Comparison of ENCODE assay signal across 9 mouse cellular contexts in genomic region chr2:84475601-84476000, GRCm38 (mm10). TPM values are rescaled to one million over a fixed set of nuclear protein-coding genes. Genes with fewer than 3 reads are reported as not detected.
DNase-seq lines count a peak whose midpoint lies in the region; ATAC-seq lines count a peak whose summit lies in the region.
"Had no signal": no experiment of that assay in that cellular context is flagged by ENCODE, and none has a peak within 500 bp of the region (broad histone marks: within the 10 kb centered on the region; RNA-seq: fewer than 3 reads in every experiment).

No protein-coding gene starts in this region.

- H3K27ac ChIP-seq in lung, embryonic 15.5 days, result peak overlapping the region; percentile 71
- peak overlapping the region; percentile 62; the same call in 1 of the 2 replicates for H3K27ac ChIP-seq in embryonic facial prominence, embryonic 10.5 days (replicated peaks)
- H3K27ac ChIP-seq in hindbrain, embryonic 16.5 days (ENCODE audit: low read depth, low read length), result no peak overlapping the region
- no peak overlapping the region for H3K27ac ChIP-seq in neural tube, embryonic 12.5 days

- DNase-seq in lung, adult 18-20 months, result no peak
- no peak for DNase-seq in embryonic facial prominence, embryonic 10.5 days (ENCODE audit: low spot score)
- DNase-seq in retina, postnatal 1 day, result no peak
- DNase-seq in T-cell, adult 2 months (ENCODE audit: low spot score), result no peak
- no peak for DNase-seq in spleen, adult 12 weeks (ENCODE audit: low spot score)
- DNase-seq: cerebellum, adult 8-10 months had no signal

- no peaks in the 10 kb centered on the region for H3K27me3 ChIP-seq in lung, embryonic 15.5 days
- H3K27me3 ChIP-seq in embryonic facial prominence, embryonic 10.5 days (replicated peaks; ENCODE audit: low read depth, poor library complexity, severe bottlenecking), result no peaks in the 10 kb centered on the region
- no peaks in the 10 kb centered on the region for H3K27me3 ChIP-seq in hindbrain, embryonic 16.5 days (replicated peaks; ENCODE audit: control insufficient read depth, insufficient read depth, low read length)
- H3K27me3 ChIP-seq in neural tube, embryonic 12.5 days (replicated peaks), result no peaks in the 10 kb centered on the region

- 9% methylated on average over 1 of the region's 1 CpGs for WGBS in lung, embryonic 15.5 days
- WGBS in embryonic facial prominence, embryonic 10.5 days, result 40% methylated on average over 1 of the region's 1 CpGs
- WGBS in hindbrain, embryonic 16.5 days, result 41% methylated on average over 1 of the region's 1 CpGs
- WGBS in neural tube, embryonic 12.5 days, result 33% methylated on average over 1 of the region's 1 CpGs

- 0 out of 2 replicates have a peak, but pooled peaks cover 5% of the 10 kb centered on the region for H3K36me3 ChIP-seq in lung, embryonic 15.5 days
- H3K36me3 ChIP-seq in embryonic facial prominence, embryonic 10.5 days (replicated peaks), result no peaks in the 10 kb centered on the region
- no peaks in the 10 kb centered on the region for H3K36me3 ChIP-seq in hindbrain, embryonic 16.5 days (ENCODE audit: control insufficient read depth, insufficient read depth, low read length)
- H3K36me3 ChIP-seq in neural tube, embryonic 12.5 days, result no peaks in the 10 kb centered on the region

- peaks cover 9% of the 10 kb centered on the region for H3K4me1 ChIP-seq in lung, embryonic 15.5 days
- peaks cover 27% of the 10 kb centered on the region for H3K4me1 ChIP-seq in embryonic facial prominence, embryonic 10.5 days
- no peaks in the 10 kb centered on the region for H3K4me1 ChIP-seq in hindbrain, embryonic 16.5 days (ENCODE audit: control insufficient read depth, insufficient read depth, low read depth, low read length)
- H3K4me1 ChIP-seq in neural tube, embryonic 12.5 days, result peaks cover 5% of the 10 kb centered on the region; the same call in 1 of the 2 replicates

- H3K9me3 ChIP-seq in lung, embryonic 15.5 days, result no peaks in the 10 kb centered on the region
- H3K9me3 ChIP-seq in embryonic facial prominence, embryonic 10.5 days, result no peaks in the 10 kb centered on the region
- H3K9me3 ChIP-seq in hindbrain, embryonic 16.5 days (ENCODE audit: control insufficient read depth, low read length), result no peaks in the 10 kb centered on the region
- H3K9me3 ChIP-seq in neural tube, embryonic 12.5 days, result no peaks in the 10 kb centered on the region

- peak overlapping the region; percentile 27 for H3K9ac ChIP-seq in lung, embryonic 15.5 days
- no peak overlapping the region for H3K9ac ChIP-seq in hindbrain, embryonic 16.5 days (ENCODE audit: low read depth, low read length)
- no peak overlapping the region for H3K9ac ChIP-seq in neural tube, embryonic 12.5 days

- H3K4me3 ChIP-seq in lung, embryonic 15.5 days, result peak overlapping the region; percentile 46
- peak overlapping the region; percentile 43 for H3K4me3 ChIP-seq in embryonic facial prominence, embryonic 10.5 days
- no peak overlapping the region for H3K4me3 ChIP-seq in hindbrain, embryonic 16.5 days (ENCODE audit: low read length)
- no peak overlapping the region for H3K4me3 ChIP-seq in neural tube, embryonic 12.5 days

- peak overlapping the region; percentile 61 for H3K4me2 ChIP-seq in lung, embryonic 15.5 days
- peak overlapping the region; percentile 2 for H3K4me2 ChIP-seq in hindbrain, embryonic 16.5 days (ENCODE audit: low read length)
- peak overlapping the region; percentile 41 for H3K4me2 ChIP-seq in neural tube, embryonic 12.5 days (replicated peaks)

- ATAC-seq in lung, embryonic 15.5 days (ENCODE audit: borderline replicate concordance, extremely low read depth, low FRiP score, low TSS enrichment), result peak; percentile 31; the same call in 1 of the 2 replicates
- ATAC-seq in hindbrain, embryonic 16.5 days, result no peak
- no peak for ATAC-seq in neural tube, embryonic 12.5 days (ENCODE audit: low FRiP score, low read depth)

RNA-seq across cellular contexts. Expression of gene Tfpi, which starts 1.0 kb away (rescaled TPM):
- 61.3 and 64.5 TPM in 2 replicates for polyA plus RNA-seq in lung, embryonic 15.5 days (2015; fragmentation: Nextera tagmentation; extraction: Ambion mirVana)
- polyA plus RNA-seq in embryonic facial prominence, embryonic 10.5 days (2016; fragmentation: Nextera tagmentation; extraction: Ambion mirVana), result 13.8 and 14.5 TPM in 2 replicates
- polyA plus RNA-seq in hindbrain, embryonic 16.5 days (2015; fragmentation: Nextera tagmentation; extraction: Ambion mirVana), result 18.7 and 19.1 TPM in 2 replicates
- 23.0 and 24.2 TPM in 2 replicates for polyA plus RNA-seq in neural tube, embryonic 12.5 days (2016; fragmentation: Nextera tagmentation; extraction: Ambion mirVana)

RNA-seq across cellular contexts. Expression of gene Calcrl, which starts 50.4 kb away (rescaled TPM):
- polyA plus RNA-seq in lung, embryonic 15.5 days (2015; fragmentation: Nextera tagmentation; extraction: Ambion mirVana), result 60.6 and 77.1 TPM in 2 replicates
- 14.8 and 18.5 TPM in 2 replicates for polyA plus RNA-seq in embryonic facial prominence, embryonic 10.5 days (2016; fragmentation: Nextera tagmentation; extraction: Ambion mirVana)
- polyA plus RNA-seq in hindbrain, embryonic 16.5 days (2015; fragmentation: Nextera tagmentation; extraction: Ambion mirVana), result 13.9 and 16.5 TPM in 2 replicates
- 16.4 and 16.9 TPM in 2 replicates for polyA plus RNA-seq in neural tube, embryonic 12.5 days (2016; fragmentation: Nextera tagmentation; extraction: Ambion mirVana)

Comparison
In these comparisons a context has a peak if more than half of its experiments do, and no peak if none do; other contexts are left out.
1. H3K27ac ChIP-seq: peak in lung, embryonic 15.5 days (single experiment) and embryonic facial prominence, embryonic 10.5 days (single experiment); none in hindbrain, embryonic 16.5 days (single experiment) and neural tube, embryonic 12.5 days (single experiment).
2. H3K4me2 ChIP-seq: peak in every context shown above with its lines; median percentile 61 in lung, embryonic 15.5 days; 41 in neural tube, embryonic 12.5 days; 2 in hindbrain, embryonic 16.5 days.
3. H3K4me3 ChIP-seq: peak in lung, embryonic 15.5 days (single experiment) and embryonic facial prominence, embryonic 10.5 days (single experiment); none in hindbrain, embryonic 16.5 days (single experiment) and neural tube, embryonic 12.5 days (single experiment).